ENCODE assay signal across 16 mouse cellular contexts in genomic region chr10:46814271-46814670, GRCm38 (mm10).
DNase-seq lines count a peak whose midpoint lies in the region.
"Had no signal": no experiment of that assay in that cellular context is flagged by ENCODE, and none has a peak within 500 bp of the region (broad histone marks: within the 10 kb centered on the region; RNA-seq: fewer than 3 reads in every experiment).

No protein-coding gene starts in this region.

- intact Hi-C loops in heart, postnatal 25 days (cut with DNase I) = no loop called here

- DNase-seq in heart, adult 11 months = peak; percentile 19
- no peak for DNase-seq in heart, postnatal 25 days (ENCODE audit: low spot score)
- peak; percentile 80 for DNase-seq in ES-CJ7 (ENCODE audit: low read depth, low spot score)
- DNase-seq in R1 (ENCODE audit: low read depth, low spot score) = peak; percentile 70
- DNase-seq in gastrocnemius, postnatal 25 days = no peak
- DNase-seq in retina, postnatal 1 day = no peak
- DNase-seq: adrenal gland, adult 2 months; adrenal gland, postnatal 10 days; adrenal gland, postnatal 25 days; B cell, adult 2 months; cerebellum, adult 11 months; cerebellum, adult 18-20 months; cerebellum, adult 8-10 months; cerebellum, adult 9-11 months; cerebellum, postnatal 25 days; forebrain, postnatal 0 days had no signal

Comparison
In these comparisons a context has a peak if more than half of its experiments do, and no peak if none do; other contexts are left out.
1. DNase-seq: peak in heart, adult 11 months (single experiment), ES-CJ7 (single experiment) and R1 (single experiment); none in heart, postnatal 25 days (single experiment), gastrocnemius, postnatal 25 days (single experiment) and retina, postnatal 1 day (single experiment).